Mouse (Mus musculus) spleen, adult 2 months (tissue): ENCODE measurements around the gene Cyp24a1.

ENCODE experiments used
- CTCF ChIP-seq: fragments of 200-500 bp; IDR thresholded peaks from 2 replicates; pipeline ENCODE4 v1.5.1; 2011; ENCODE audit warnings: mild to moderate bottlenecking, inconsistent platforms; ENCODE audit not compliant: insufficient read depth, insufficient read length, insufficient replicate concordance; ENCODE audit errors: extremely low read depth
- POLR2A ChIP-seq: fragments of 200-500 bp; IDR thresholded peaks from 2 replicates; pipeline ENCODE4 v1.6.1; 2011; ENCODE audit warnings: low read depth, low read length, inconsistent platforms

DNA sequence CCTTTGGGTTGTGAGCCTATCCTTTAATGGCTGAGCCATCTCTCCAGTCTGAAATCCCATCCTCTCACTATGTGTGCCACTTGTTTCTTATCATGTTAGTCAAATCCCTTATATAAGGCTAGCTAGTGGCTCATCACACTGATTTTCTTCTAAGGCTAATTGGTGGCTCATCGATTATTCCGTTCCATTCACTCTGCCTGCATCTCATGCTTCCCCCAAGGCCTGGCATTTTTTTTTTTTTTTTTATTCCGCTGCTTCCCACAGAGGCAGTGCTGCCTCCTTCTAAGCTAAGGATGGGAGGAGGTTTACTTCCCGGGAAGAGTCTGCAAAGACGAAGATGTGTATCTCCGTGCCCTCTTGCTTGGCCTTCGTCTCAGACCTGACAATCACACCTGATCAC lies 9.7 kb downstream of the Cyp24a1 start:
- TF ChIP-seq CTCF: no peak
- TF ChIP-seq POLR2A: no peak
